Mouse (Mus musculus) heart, embryonic 11.5 days (tissue): ENCODE data around the gene Il13. TPM values are rescaled to one million over a fixed set of nuclear protein-coding genes. Genes with fewer than 3 reads are reported as not detected.

ENCODE experiments used
- ATAC-seq: fragments of 200-750 bp; cut with Nextera tagmentation; replicated peaks from 2 replicates; pipeline ENCODE4 v1.8.0; 2017; ENCODE audit warnings: moderate library complexity; ENCODE audit not compliant: insufficient number of reproducible peaks, low FRiP score, low TSS enrichment
- H3K27ac ChIP-seq: fragments of 300-500 bp; sonication (generic); 2 replicates; pipeline ENCODE4 v1.5.1; 2014; ENCODE audit warnings: mild to moderate bottlenecking, low read depth, low read length
- H3K27me3 ChIP-seq: fragments of 300-500 bp; sonication (generic); 2 replicates; pipeline ENCODE4 v1.6.1; 2014; ENCODE audit warnings: mild to moderate bottlenecking, low read length, mixed read lengths; ENCODE audit not compliant: control insufficient read depth, insufficient read depth
- H3K36me3 ChIP-seq: fragments of 300-500 bp; sonication (generic); 2 replicates; pipeline ENCODE4 v1.6.1; 2014; ENCODE audit warnings: mild to moderate bottlenecking, low read length, moderate library complexity, mixed read lengths; ENCODE audit not compliant: control insufficient read depth, insufficient read depth
- H3K4me1 ChIP-seq: fragments of 300-500 bp; sonication (generic); 2 replicates; pipeline ENCODE4 v1.6.1; 2014; ENCODE audit warnings: low read length; ENCODE audit not compliant: control insufficient read depth, insufficient read depth
- H3K4me2 ChIP-seq: fragments of 300-500 bp; sonication (generic); 2 replicates; pipeline ENCODE4 v1.6.1; 2014; ENCODE audit warnings: mild to moderate bottlenecking, moderate library complexity
- H3K4me3 ChIP-seq: fragments of 300-500 bp; sonication (generic); 2 replicates; pipeline ENCODE4 v1.5.1; 2014; ENCODE audit warnings: low read depth, low read length
- H3K9ac ChIP-seq: fragments of 300-500 bp; sonication (generic); 2 replicates; pipeline ENCODE4 v1.6.1; 2014; ENCODE audit warnings: mild to moderate bottlenecking, low read depth, low read length, moderate library complexity
- H3K9me3 ChIP-seq: fragments of 300-500 bp; sonication (generic); replicated peaks from 2 replicates; pipeline ENCODE4 v1.6.1; 2016; ENCODE audit warnings: low read length; ENCODE audit not compliant: control insufficient read depth
- WGBS: fragments of 180-500 bp; shearing (Covaris S2); extraction: QIAGEN DNeasy Blood & Tissue Kit; methylation state at CpG from one replicate; pipeline ENCODE4 v1.1.7; 2014; ENCODE audit not compliant: insufficient replicate concordance; 5-methylcytosine and 5-hydroxymethylcytosine counted together
- polyA plus RNA-seq: library from polyadenylated mRNA; unstranded; fragments of >200 nt; fragmentation: Nextera tagmentation; extraction: Ambion mirVana; gene quantifications from 2 replicates; pipeline ENCODE4 v1.2.1, GENCODE M21; 2014

Il13 gene
- polyA plus RNA-seq, 1 experiment from 2014 or later = not detected

DNA sequence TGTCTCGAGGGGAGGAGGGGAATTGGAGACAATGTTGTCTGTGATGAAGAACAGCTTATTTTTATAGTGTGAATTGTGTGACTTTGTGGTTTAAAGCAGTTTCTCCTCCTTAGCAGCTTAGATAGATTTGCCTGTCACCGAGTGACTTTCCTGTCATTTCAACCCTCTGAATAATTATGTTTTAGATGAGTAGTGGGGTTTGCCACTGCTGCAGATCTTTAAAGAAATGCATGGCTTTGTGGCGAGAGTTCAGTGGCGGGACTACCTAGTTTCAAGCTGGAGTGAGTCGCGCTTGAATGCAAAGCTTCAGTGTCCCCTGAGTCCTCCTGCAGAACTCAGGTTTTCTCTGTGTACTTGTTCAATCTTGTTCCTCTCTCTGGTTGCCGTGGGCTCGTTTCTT lies 46.2 kb downstream of the Il13 start:
- Histone ChIP-seq H3K4me2 (no peak overlapping the region), H3K9ac (no peak overlapping the region), H3K9me3 (no peaks in the 10 kb centered on the region), H3K4me3 (no peak overlapping the region), H3K4me1 (no peaks in the 10 kb centered on the region), H3K27ac (no peak overlapping the region), H3K36me3 (0 out of 2 replicates have a peak, but pooled peaks cover 6% of the 10 kb centered on the region), H3K27me3 (no peaks in the 10 kb centered on the region)
- ATAC-seq = no peak
- 83% methylated on average over 8 of the region's 8 CpGs for WGBS

DNA sequence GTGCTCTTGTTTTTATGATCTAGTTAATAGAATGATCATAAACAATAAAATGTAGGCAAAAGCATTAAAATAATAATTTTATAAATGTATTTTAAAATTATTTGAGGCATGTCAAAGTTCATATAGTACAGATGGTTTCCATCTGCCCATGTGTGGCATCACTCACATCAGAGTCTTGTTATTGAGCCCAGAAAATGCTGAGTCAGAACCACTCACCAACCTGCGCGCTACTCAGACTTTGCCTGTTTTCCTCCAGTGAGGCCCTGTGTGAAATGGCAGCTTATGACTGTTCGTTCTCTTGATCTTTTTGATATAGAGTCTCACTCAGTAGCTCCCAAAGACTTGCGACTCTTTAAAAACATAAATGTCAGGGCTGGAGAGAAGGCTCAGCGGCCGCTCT lies 49.0 kb downstream of the Il13 start:
- Histone ChIP-seq H3K4me2 (no peak overlapping the region), H3K27me3 (no peaks in the 10 kb centered on the region), H3K4me1 (no peaks in the 10 kb centered on the region), H3K27ac (no peak overlapping the region), H3K36me3 (peaks cover 10% of the 10 kb centered on the region; the same call in 1 of the 2 replicates), H3K4me3 (no peak overlapping the region), H3K9ac (no peak overlapping the region), H3K9me3 (no peaks in the 10 kb centered on the region)
- ATAC-seq = no peak
- WGBS = 70% methylated on average over 6 of the region's 6 CpGs

GRCm38 (mm10) chr11:53584849-53585248 lies 49.7 kb downstream of the Il13 start:
- Histone ChIP-seq H3K4me3 (no peak overlapping the region), H3K4me2 (no peak overlapping the region), H3K9me3 (no peaks in the 10 kb centered on the region), H3K27ac (no peak overlapping the region), H3K9ac (no peak overlapping the region), H3K4me1 (no peaks in the 10 kb centered on the region), H3K27me3 (no peaks in the 10 kb centered on the region), H3K36me3 (peaks cover 13% of the 10 kb centered on the region; the same call in 1 of the 2 replicates)
- 54% methylated on average over 3 of the region's 3 CpGs for WGBS
- ATAC-seq = no peak

GRCm38 (mm10) chr11:53583151-53583550 lies 51.4 kb downstream of the Il13 start:
- H3K27me3 ChIP-seq = no peaks in the 10 kb centered on the region
- no peak for ATAC-seq
- no peak overlapping the region for H3K4me3 ChIP-seq
- peaks cover 15% of the 10 kb centered on the region; the same call in 1 of the 2 replicates for H3K36me3 ChIP-seq
- H3K9ac ChIP-seq = no peak overlapping the region
- H3K9me3 ChIP-seq = no peaks in the 10 kb centered on the region
- 77% methylated on average over 10 of the region's 10 CpGs for WGBS
- no peak overlapping the region for H3K4me2 ChIP-seq
- H3K4me1 ChIP-seq = no peaks in the 10 kb centered on the region
- H3K27ac ChIP-seq = no peak overlapping the region

Other genes with a start within 250 kb of the Il13 start
- gene Leap2, start 211.5 kb downstream of the Il13 start, polyA plus RNA-seq = not detected in 2 replicates
- 1,123 and 1,162 TPM in 2 replicates for gene Uqcrq, start 203.9 kb downstream of the Il13 start, polyA plus RNA-seq
- 0.76 and 1.4 TPM in 2 replicates for gene Gdf9, start 203.7 kb downstream of the Il13 start, polyA plus RNA-seq
- 0.13 TPM in 1 of 2 replicates, not detected in the other for gene Gm10447, start 177.6 kb downstream of the Il13 start, polyA plus RNA-seq
- gene Shroom1, start 177.5 kb downstream of the Il13 start, polyA plus RNA-seq = 3.3 and 3.7 TPM in 2 replicates
- not detected in 2 replicates for gene Gm9837, start 164.2 kb downstream of the Il13 start, polyA plus RNA-seq
- gene Gm9945, start 154.5 kb downstream of the Il13 start, polyA plus RNA-seq = 0.29 TPM in 1 of 2 replicates, not detected in the other
- gene Sowaha, start 154.4 kb downstream of the Il13 start, polyA plus RNA-seq = 0.41 and 0.73 TPM in 2 replicates
- gene Sept8, start 115.4 kb downstream of the Il13 start, polyA plus RNA-seq = 18.8 and 21.4 TPM in 2 replicates
- gene Kif3a, start 67.3 kb downstream of the Il13 start, polyA plus RNA-seq = 31.9 and 38.6 TPM in 2 replicates
- 0.86 and 1.8 TPM in 2 replicates for gene Il4, start 16.0 kb downstream of the Il13 start, polyA plus RNA-seq
- gene Rad50, start 72.6 kb upstream of the Il13 start, polyA plus RNA-seq = 19.5 and 22.4 TPM in 2 replicates
- not detected in 2 replicates for gene Il5, start 86.1 kb upstream of the Il13 start, polyA plus RNA-seq
- 8.5 and 8.8 TPM in 2 replicates for gene Irf1, start 135.3 kb upstream of the Il13 start, polyA plus RNA-seq
- gene Gm17334, start 138.5 kb upstream of the Il13 start, polyA plus RNA-seq = 0.24 TPM in 1 of 2 replicates, not detected in the other
- gene Gm12216, start 224.6 kb upstream of the Il13 start, polyA plus RNA-seq = 0.63 TPM in 1 of 2 replicates, not detected in the other